Mouse (Mus musculus): ENCODE data around the gene Gnai2. TPM values are rescaled to one million over a fixed set of nuclear protein-coding genes. Genes with fewer than 3 reads are reported as not detected.

Gnai2 gene
- polyA plus RNA-seq, 1 experiment from 2014 or later, result 443 TPM

DNA sequence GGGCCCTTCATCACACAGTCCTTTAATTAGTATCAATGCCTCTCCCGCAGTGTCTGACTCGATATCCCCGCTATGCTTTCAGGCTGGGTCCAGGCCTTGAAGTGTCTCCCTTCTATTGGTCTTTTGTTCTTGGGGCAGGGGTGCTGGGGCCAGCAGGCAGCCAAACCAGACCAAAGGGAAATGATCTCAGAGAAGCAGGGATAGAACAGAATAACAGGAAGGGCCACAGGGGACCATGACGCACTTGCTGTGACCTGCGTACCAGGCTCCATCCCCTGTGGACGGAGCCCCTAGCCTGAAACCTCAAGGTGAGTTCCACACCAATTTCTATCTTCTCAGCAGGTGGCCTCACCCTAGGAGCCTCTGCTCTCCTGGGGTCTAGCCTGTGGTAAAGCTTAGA lies 17.1 kb downstream of the Gnai2 start:
- Histone ChIP-seq H3K4me1 (peaks cover 2% of the 10 kb centered on the region; the same call in 1 of the 2 replicates), H3K4me2 (replicated peaks) (no peak overlapping the region), H3K36me3 (peaks cover 78% of the 10 kb centered on the region), H3K4me3 (no peak overlapping the region), H3K27me3 (no peaks in the 10 kb centered on the region), H3K9ac (no peak overlapping the region), H3K27ac (0 out of 2 replicates have a peak overlapping the region, but pooled peaks have one; percentile 23), H3K9me3 (no peaks in the 10 kb centered on the region)
- no peak for ATAC-seq (ENCODE audit: insufficient number of reproducible peaks, insufficient read depth, low FRiP score, low TSS enrichment)
- WGBS, result 86% methylated on average over 6 of the region's 6 CpGs

DNA sequence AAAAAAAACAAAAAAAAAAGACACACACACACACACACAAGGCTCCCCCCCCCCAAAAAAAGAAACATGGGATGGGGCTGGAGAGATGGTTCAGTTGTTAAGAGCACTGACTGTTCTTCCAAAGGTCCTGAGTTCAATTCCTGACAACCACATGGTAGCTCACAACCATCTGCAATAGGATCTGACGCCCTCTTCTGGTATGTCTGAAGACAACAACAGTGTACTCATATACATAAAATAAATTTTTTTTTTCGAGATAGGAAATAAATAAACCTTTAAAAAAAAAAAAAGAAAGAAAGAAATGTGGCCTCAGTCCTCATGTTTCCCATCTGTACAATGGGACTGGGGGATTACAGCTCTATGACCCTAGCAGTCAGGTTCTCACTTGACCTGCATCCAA lies 17.7 kb downstream of the Gnai2 start:
- H3K4me1 ChIP-seq, result peaks cover 4% of the 10 kb centered on the region; the same call in 1 of the 2 replicates
- no peak overlapping the region for H3K27ac ChIP-seq
- WGBS, result 80% methylated on average over 2 of the region's 2 CpGs
- peaks cover 74% of the 10 kb centered on the region for H3K36me3 ChIP-seq
- no peaks in the 10 kb centered on the region for H3K27me3 ChIP-seq
- no peak overlapping the region for H3K4me2 ChIP-seq (replicated peaks)
- no peak for ATAC-seq (ENCODE audit: insufficient number of reproducible peaks, insufficient read depth, low FRiP score, low TSS enrichment)
- H3K4me3 ChIP-seq, result no peak overlapping the region
- no peak overlapping the region for H3K9ac ChIP-seq
- no peaks in the 10 kb centered on the region for H3K9me3 ChIP-seq

DNA sequence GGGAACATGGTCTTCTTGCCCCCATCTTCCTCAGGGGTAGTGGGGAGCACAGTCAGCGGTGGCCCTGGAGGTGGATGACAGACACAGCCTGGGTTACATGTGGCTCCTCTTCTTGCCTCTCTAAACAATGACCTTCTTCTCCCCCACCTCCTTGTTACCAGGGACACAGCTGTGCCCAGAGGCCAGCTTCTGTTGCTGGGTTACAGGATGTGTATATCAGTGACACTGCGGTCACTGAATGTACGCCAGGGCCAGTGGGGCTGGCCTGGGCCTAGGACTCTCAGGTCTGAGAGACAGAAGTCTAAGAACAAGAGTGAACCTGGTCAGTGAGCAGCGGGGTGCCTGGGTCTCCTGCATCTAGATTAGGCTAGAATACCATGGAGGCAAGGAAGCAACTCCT lies 20.1 kb downstream of the Gnai2 start:
- 61% methylated on average over 4 of the region's 4 CpGs for WGBS
- no peak for ATAC-seq (ENCODE audit: insufficient number of reproducible peaks, insufficient read depth, low FRiP score, low TSS enrichment)
- Histone ChIP-seq H3K4me2 (replicated peaks) (no peak overlapping the region), H3K36me3 (peaks cover 58% of the 10 kb centered on the region), H3K4me1 (peaks cover 11% of the 10 kb centered on the region), H3K27ac (no peak overlapping the region), H3K27me3 (no peaks in the 10 kb centered on the region), H3K4me3 (no peak overlapping the region), H3K9ac (no peak overlapping the region), H3K9me3 (no peaks in the 10 kb centered on the region)

DNA sequence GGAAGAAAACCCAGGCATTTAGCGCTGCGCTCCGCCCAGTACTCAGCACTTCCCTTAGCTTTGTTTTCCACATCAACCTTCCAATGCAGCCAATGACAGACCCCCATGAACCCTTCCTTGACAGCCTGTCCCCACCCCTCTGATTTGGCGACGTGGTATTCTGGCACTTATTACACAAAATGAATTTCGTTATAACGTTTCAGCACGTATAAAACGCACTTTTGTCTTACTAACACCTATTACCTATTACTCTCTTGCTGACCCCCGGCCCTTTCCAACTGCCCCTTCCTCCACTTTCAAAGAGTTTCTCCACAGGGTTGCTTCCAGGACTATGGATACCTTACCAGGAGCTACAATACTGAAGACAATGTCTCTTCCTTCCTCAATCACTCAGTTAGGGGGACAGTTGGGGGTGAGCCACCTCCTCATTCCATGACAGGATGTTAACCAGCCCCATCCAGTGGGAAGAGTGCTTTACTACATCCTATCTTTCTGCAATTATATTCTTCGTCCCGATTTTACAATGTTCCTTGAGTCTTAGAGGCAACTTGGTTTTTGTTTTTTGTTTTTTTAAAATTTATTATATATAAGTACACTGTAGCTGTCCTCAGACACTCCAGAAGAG lies 22.1 kb downstream of the Gnai2 start:
- peak overlapping the region; percentile 35; the same call in 1 of the 2 replicates for H3K4me3 ChIP-seq
- H3K27ac ChIP-seq, result peak overlapping the region; percentile 95
- H3K27me3 ChIP-seq, result no peaks in the 10 kb centered on the region
- peak overlapping the region; percentile 70 for H3K4me2 ChIP-seq (replicated peaks)
- ATAC-seq (ENCODE audit: insufficient number of reproducible peaks, insufficient read depth, low FRiP score, low TSS enrichment), result peak; percentile 4; the same call in 1 of the 2 replicates
- H3K4me1 ChIP-seq, result peaks cover 24% of the 10 kb centered on the region
- H3K9me3 ChIP-seq, result no peaks in the 10 kb centered on the region
- H3K36me3 ChIP-seq, result peaks cover 38% of the 10 kb centered on the region
- peak overlapping the region; percentile 73; the same call in 1 of the 2 replicates for H3K9ac ChIP-seq
- WGBS, result 14% methylated on average over 12 of the region's 12 CpGs

DNA sequence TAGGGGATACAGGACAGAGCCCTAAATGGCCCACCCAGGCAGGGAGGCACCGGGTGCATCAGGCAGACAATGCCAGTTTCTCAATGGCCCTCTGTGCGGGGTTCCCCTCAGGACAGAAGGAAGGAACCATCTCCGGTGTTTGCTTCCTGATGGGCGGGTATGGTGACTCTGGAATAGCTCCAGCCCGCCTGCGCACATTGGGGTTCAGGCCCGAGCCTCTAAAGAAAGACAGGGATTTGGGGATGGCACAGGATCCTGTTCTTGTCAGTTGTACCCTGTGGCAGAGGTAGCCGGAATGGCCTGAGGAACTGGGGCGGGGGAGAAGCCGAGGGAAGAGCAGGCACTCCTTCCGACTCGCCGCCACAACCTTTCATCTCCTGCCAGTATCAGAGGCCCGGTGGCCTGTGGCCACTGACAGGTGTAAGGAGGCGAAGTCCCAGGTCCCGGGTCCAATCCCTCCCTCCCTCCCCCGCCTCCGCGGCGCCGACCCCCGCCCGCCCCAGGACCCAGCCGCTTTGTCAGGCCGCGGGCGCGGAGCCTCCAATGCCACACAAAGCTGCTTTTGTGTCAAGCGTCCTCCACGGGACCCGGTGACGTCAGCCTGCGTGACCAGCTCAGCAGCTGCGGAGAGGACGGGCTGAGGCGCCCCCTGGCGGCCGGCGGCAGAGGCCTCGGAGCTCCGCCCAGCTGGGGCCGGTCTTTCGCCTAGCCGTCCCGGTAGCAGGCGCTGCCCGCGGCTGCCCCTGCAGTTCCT lies 22.8 kb downstream of the Gnai2 start:
- H3K4me3 ChIP-seq, result peak overlapping the region; percentile 35
- H3K4me2 ChIP-seq (replicated peaks), result peak overlapping the region; percentile 70
- peaks cover 34% of the 10 kb centered on the region for H3K36me3 ChIP-seq
- no peaks in the 10 kb centered on the region for H3K9me3 ChIP-seq
- H3K27ac ChIP-seq, result peak overlapping the region; percentile 95
- H3K9ac ChIP-seq, result peak overlapping the region; percentile 73
- no peaks in the 10 kb centered on the region for H3K27me3 ChIP-seq
- WGBS, result 4% methylated on average over 36 of the region's 48 CpGs
- H3K4me1 ChIP-seq, result peaks cover 30% of the 10 kb centered on the region
- peak; percentile 89 for ATAC-seq (ENCODE audit: insufficient number of reproducible peaks, insufficient read depth, low FRiP score, low TSS enrichment)

DNA sequence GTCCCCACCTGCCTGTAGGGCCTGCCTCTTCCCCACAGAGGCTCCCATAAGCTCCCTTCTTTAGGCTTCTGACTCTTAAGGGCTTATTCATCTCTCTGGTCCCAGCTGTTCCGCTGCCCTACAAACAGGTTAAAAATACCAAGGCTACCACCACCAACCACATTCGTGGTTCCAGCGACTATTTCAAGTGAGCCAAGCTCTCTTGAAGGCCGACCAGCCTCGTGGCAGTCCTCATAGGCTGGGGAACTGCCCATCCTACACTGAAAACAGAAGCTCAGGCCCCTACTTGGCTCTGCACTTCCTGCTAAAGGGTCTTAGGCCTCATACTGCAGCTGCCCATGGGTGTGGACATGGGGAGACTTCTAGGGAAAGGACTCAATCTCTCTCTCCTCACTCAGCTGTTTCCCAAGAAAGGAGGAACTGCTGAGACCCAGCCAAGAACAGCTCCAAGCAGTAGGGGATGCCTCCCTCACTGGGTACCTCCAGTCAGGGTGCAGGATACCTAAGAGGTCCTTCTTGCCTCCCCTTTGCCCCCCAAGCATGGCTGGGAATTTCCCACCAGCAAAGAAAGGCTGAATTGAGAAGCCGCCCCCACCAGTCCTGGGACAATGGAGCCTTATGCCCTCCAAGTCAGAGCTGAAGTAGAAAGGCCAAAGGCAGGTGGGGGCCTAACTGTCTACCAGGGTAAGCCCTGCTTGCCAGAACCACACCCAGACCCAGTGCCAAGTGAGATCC lies 23.5 kb downstream of the Gnai2 start:
- 72% methylated on average over 6 of the region's 6 CpGs for WGBS
- H3K9me3 ChIP-seq, result no peaks in the 10 kb centered on the region
- H3K9ac ChIP-seq, result peak overlapping the region; percentile 73
- H3K27ac ChIP-seq, result peak overlapping the region; percentile 95
- no peaks in the 10 kb centered on the region for H3K27me3 ChIP-seq
- H3K4me3 ChIP-seq, result peak overlapping the region; percentile 35
- H3K4me1 ChIP-seq, result peaks cover 35% of the 10 kb centered on the region
- peak; percentile 22; the same call in 1 of the 2 replicates for ATAC-seq (ENCODE audit: insufficient number of reproducible peaks, insufficient read depth, low FRiP score, low TSS enrichment)
- H3K4me2 ChIP-seq (replicated peaks), result peak overlapping the region; percentile 70
- H3K36me3 ChIP-seq, result peaks cover 29% of the 10 kb centered on the region

DNA sequence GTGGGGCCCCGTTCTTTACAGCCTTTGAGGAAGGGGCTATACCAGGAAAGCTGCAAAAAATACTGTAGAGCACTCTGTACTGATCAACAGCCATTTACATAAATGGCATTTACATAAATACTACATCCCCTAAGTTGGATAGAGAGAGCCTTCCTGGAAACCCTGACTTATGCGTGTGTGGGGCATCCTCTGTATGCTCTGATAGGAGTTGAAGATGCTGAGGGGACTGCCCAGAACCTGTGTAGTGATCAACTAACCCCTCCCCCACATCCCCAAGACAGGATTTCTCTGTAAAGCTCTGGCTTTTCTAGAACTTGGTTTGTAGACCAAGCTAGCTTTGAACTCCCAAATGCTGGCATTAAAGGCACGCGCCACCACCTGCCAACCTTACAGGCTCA lies 25.7 kb downstream of the Gnai2 start:
- Histone ChIP-seq H3K9me3 (no peaks in the 10 kb centered on the region), H3K27me3 (no peaks in the 10 kb centered on the region), H3K4me3 (no peak overlapping the region), H3K4me1 (peaks cover 57% of the 10 kb centered on the region), H3K36me3 (peaks cover 7% of the 10 kb centered on the region; the same call in 1 of the 2 replicates), H3K4me2 (replicated peaks) (peak overlapping the region; percentile 5; the same call in 1 of the 2 replicates), H3K27ac (peak overlapping the region; percentile 17; the same call in 1 of the 2 replicates), H3K9ac (no peak overlapping the region)
- WGBS, result 63% methylated on average over 4 of the region's 4 CpGs
- ATAC-seq (ENCODE audit: insufficient number of reproducible peaks, insufficient read depth, low FRiP score, low TSS enrichment), result no peak

DNA sequence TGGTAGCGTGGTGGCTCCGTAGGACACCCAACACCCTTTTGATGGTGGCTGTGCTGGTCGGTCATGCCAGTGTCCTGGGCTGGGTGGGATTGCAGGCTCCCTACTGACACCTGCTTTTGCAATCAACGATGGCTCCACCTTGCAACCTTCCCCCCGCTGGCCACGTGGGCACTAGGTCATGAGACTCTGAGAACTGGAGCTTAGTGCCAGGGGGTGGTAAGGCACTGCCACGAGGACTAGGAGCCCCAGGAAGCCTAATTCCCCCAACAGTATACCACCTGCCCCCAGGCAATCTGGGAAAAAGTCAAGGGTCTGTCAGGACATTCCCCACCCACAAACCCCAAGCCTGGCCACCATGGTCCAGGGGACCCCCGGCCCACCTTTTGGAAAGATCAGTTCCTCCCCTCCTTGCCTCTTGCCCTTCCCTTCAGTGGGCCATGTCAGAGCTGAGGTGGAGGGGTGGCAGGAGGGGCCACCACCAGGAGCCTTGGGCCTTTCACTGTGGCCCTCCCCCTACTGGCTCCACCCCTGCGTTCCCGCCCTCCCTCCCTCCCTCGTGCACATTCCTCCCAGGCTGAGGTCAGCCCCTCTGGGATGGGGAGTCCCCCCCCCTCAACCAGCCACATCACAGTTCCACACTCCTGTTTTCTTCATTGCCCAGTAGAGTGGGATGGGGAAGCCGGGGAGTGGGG lies 26.3 kb downstream of the Gnai2 start, which contains the start of gene Sema3b:
Gene Sema3b, minus strand, starts transcription at position 489 of the 692 bp plus-strand sequence.
- H3K4me2 ChIP-seq (replicated peaks), result peak within 1 kb of the TSS; percentile 5; the same call in 1 of the 2 replicates
- no peaks in the 10 kb centered on the region for H3K9me3 ChIP-seq
- H3K4me3 ChIP-seq, result no peak within 1 kb of the TSS
- H3K27ac ChIP-seq, result peak within 1 kb of the TSS; percentile 17; the same call in 1 of the 2 replicates
- no peak within 1 kb of the TSS for H3K9ac ChIP-seq
- WGBS, result 37% methylated on average over 12 of the region's 12 CpGs
- no peaks in the 10 kb centered on the region for H3K27me3 ChIP-seq
- peaks cover 62% of the 10 kb centered on the region for H3K4me1 ChIP-seq
- no peak for ATAC-seq (ENCODE audit: insufficient number of reproducible peaks, insufficient read depth, low FRiP score, low TSS enrichment)
- H3K36me3 ChIP-seq, result 0 out of 2 replicates have a peak, but pooled peaks cover 2% of the 10 kb centered on the region

DNA sequence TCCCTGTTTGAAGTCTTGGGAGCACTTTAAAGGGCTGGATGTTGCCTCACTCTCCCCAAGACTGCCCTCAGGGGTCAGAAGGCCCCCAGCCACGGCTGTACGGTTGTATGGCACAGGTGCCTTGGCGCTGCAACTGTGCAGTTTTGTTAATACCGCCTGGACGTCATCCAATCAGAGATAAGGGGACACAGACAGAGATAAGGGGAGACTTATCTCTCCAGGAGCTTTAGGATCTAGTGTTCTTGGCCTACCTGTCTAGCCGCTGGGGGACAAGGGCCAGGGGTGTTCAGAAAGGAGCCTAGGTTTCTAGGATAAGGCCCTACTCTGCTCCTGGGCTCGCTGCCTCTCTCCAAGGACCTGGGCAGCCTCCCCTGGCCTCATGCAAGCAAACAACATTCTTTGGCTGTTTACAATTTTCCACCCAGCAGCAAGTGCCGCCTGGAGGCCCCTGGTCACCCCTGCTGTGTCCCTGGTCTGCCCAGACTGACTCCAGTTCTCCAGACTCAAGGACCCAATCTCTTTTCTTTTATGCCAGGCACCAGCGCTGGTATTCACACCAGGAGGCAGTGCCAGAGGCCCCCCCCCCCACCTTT lies 27.4 kb downstream of the Gnai2 start:
- H3K4me1 ChIP-seq, result peaks cover 62% of the 10 kb centered on the region
- H3K9ac ChIP-seq, result no peak overlapping the region
- WGBS, result 56% methylated on average over 9 of the region's 9 CpGs
- no peak overlapping the region for H3K4me2 ChIP-seq (replicated peaks)
- H3K27me3 ChIP-seq, result no peaks in the 10 kb centered on the region
- no peak overlapping the region for H3K4me3 ChIP-seq
- ATAC-seq (ENCODE audit: insufficient number of reproducible peaks, insufficient read depth, low FRiP score, low TSS enrichment), result no peak
- no peaks in the 10 kb centered on the region for H3K9me3 ChIP-seq
- no peaks in the 10 kb centered on the region for H3K36me3 ChIP-seq
- H3K27ac ChIP-seq, result no peak overlapping the region

DNA sequence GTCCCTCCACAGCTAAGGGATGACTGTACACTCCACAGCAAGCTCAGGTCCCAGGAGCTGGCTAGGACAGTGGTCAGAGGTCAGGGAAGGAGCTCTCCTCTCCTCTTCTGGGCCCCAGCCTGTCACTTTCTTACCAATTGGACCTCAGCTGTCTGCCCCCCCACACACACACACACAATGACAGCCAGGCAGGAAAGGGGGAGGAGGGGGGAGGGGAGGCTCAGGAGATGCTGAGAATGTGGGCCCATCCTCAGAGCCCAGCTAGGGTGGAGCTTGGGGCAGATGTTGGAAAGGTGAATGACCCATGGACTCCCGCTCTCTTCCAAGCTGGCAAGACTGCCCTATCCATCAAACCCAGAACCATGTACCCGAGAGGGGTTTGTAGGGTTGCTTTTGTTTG lies 28.1 kb downstream of the Gnai2 start:
- ATAC-seq (ENCODE audit: insufficient number of reproducible peaks, insufficient read depth, low FRiP score, low TSS enrichment), result no peak
- Histone ChIP-seq H3K9me3 (no peaks in the 10 kb centered on the region), H3K36me3 (no peaks in the 10 kb centered on the region), H3K27me3 (no peaks in the 10 kb centered on the region), H3K4me1 (peaks cover 64% of the 10 kb centered on the region), H3K27ac (peak overlapping the region; percentile 46; the same call in 1 of the 2 replicates), H3K9ac (0 out of 2 replicates have a peak overlapping the region, but pooled peaks have one; percentile 19), H3K4me2 (replicated peaks) (peak overlapping the region; percentile 33), H3K4me3 (no peak overlapping the region)
- WGBS, result 75% methylated on average over 2 of the region's 2 CpGs

All from embryonic facial prominence, embryonic 12.5 days (tissue).